Mouse (Mus musculus): ENCODE measurements around the gene Scd3.

Gene Scd3

DNA sequence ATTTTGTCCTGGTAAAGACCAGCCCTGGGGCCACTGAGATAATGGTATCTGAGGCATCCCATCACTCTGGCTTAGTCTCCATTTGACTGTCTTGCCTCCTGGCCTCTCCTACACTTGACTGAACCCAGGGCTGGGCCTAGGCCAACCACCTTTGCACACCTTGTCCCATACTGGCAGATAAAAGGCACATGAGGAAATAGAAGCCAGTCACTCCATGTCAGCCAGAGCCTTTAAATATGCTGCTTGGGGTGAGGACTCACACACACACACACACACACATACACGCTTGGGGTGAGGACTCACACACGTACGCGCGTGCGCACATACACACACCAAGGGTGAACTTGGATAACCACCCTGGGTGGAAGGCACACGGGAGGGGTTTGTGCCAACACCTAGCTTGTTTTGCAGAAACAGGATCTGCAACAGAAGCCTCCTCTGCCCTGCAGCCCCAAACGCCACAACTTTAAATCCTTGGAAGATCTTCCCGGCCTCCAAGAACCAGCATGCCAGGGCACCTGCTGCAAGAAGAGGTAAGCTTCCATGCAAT lies at the start of gene Scd3:
Gene Scd3, plus strand, starts transcription at position 255 of the 550 bp plus-strand sequence.
- DNase-seq (ENCODE audit: low spot score in 2 of 2) = no peak

- no peak for DNase-seq (ENCODE audit: low spot score in 2 of 2)
Observed at GRCm38 (mm10) chr19:44153781-44154180, 49.3 kb upstream of the Scd3 start.

GRCm38 (mm10) chr19:44157005-44157404 lies 46.1 kb upstream of the Scd3 start:
- no peak for DNase-seq (ENCODE audit: low spot score in 2 of 2)

- DNase-seq (ENCODE audit: low spot score in 2 of 2) = no peak
Observed at GRCm38 (mm10) chr19:44159386-44159785, 43.7 kb upstream of the Scd3 start.

- no peak for DNase-seq (ENCODE audit: low spot score in 2 of 2)
Observed at GRCm38 (mm10) chr19:44161515-44161914, 41.6 kb upstream of the Scd3 start.

DNA sequence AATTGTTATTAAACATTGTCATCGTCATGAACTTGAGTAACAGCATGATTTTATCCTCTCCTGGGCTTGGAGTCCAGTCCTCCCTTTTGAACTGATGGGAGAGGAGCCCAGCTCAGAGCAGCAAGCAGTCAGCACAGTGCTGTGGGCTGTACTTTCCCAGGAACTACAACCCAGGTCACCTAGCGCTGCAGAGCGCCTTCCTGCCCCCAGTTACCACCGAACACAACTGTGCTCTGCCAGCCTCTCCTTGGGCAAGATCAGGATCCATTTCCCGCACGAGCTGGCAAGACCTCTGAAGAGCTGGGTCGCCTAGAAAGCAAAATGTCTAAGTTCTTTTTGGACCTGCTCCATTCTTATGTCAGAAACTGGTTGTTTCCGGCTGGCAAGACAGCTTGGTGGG lies 28.2 kb upstream of the Scd3 start:
- DNase-seq (ENCODE audit: low spot score in 2 of 2) = no peak

DNA sequence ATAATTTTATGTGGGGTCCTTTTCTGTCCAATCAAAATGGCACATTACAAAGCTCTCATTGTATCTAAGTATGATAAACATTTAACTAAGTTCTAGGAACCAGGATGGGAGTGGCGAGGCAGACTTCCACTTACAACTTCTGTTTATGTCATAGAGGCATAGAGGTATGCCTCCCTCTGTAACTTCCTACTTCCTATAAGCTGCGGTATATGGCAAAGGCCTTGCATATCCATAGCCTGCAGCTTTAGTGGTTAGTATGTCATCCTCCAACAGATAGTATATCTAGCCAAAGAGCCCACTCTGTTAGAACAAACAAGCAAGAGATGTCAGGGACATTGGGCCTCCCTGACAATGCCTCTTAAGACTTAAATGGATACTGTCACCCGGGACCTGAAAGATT lies 26.3 kb upstream of the Scd3 start:
- DNase-seq (ENCODE audit: low spot score in 2 of 2) = no peak

- no peak for DNase-seq (ENCODE audit: low spot score in 2 of 2)
Observed at GRCm38 (mm10) chr19:44180502-44180901, 22.6 kb upstream of the Scd3 start.

GRCm38 (mm10) chr19:44183968-44184367 lies 19.1 kb upstream of the Scd3 start:
- no peak for DNase-seq (ENCODE audit: low spot score in 2 of 2)

GRCm38 (mm10) chr19:44189056-44189455 lies 14.0 kb upstream of the Scd3 start:
- no peak for DNase-seq (ENCODE audit: low spot score in 2 of 2)

- DNase-seq (ENCODE audit: low spot score in 2 of 2) = no peak
Observed at GRCm38 (mm10) chr19:44192342-44192741, 10.7 kb upstream of the Scd3 start, which contains the start of gene Pkd2l1. TSS of gene Pkd2l1 (minus strand) at chr19:44192442.

DNA sequence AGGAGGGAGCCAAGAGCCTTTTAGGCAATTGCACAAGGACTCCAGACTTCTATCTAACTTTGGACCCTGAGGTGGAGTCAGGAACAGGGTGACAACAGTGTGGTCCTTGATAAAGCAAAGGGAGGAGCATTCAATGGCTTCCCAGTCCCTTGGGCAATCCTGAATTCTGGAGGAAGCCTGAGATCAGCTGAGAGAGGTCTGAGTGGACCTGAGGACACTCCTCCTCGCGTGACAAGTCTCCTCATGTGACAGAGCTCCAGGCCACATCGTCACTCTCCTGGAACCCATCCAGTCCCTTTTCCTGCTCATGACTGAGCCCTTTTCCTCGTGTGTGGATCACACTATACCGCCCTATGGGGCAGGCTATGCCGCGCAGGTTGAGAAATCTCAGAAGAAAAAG lies 9.2 kb upstream of the Scd3 start:
- DNase-seq (ENCODE audit: low spot score in 2 of 2) = no peak

- peak; percentile 34 to 38 for DNase-seq (ENCODE audit: low spot score in 2 of 2)
Observed at GRCm38 (mm10) chr19:44195138-44195537, 7.9 kb upstream of the Scd3 start.

GRCm38 (mm10) chr19:44197053-44197852 lies 5.8 kb upstream of the Scd3 start:
- DNase-seq (ENCODE audit: low spot score in 2 of 2) = no peak

DNA sequence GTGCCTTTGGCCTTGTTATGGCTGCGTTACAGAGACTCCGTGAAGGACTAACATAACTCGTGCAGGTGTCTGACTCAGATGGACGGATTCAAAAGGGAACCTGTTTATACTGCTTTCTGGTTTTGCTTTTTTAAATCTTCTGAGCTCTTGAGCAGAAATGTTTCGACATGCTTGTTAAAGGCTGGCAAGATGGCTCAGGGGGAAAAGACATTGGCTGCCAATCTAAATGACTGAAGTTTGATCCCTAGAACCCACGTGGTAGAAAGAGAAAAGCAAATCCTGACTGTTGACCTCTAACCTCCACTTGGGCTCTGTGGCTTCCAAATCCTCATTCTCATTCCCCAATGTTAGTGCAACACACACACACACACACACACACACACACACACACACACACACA lies 4.6 kb upstream of the Scd3 start:
- DNase-seq (ENCODE audit: low spot score in 2 of 2) = no peak

DNA sequence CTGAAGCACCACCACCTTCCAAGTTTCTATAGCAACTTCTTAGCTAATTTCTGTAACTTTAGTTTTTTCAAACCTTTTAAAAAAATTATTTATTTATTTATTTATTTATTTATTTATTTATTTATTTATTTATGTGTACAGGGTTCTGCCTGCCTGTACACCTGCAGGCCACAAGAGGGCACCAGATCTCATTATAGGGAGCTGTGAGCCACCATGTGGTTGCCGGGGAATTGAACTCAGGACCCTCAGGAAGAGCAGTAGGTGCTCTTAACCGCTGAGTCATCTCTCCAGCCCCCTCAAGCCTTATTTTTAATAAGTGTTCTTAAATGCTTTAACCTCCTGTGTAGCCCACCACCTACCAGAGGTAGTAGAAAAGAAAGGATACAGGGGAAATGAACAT lies 4.1 kb upstream of the Scd3 start:
- DNase-seq (ENCODE audit: low spot score in 2 of 2) = peak in 1 of 2 experiments; percentile 8

DNA sequence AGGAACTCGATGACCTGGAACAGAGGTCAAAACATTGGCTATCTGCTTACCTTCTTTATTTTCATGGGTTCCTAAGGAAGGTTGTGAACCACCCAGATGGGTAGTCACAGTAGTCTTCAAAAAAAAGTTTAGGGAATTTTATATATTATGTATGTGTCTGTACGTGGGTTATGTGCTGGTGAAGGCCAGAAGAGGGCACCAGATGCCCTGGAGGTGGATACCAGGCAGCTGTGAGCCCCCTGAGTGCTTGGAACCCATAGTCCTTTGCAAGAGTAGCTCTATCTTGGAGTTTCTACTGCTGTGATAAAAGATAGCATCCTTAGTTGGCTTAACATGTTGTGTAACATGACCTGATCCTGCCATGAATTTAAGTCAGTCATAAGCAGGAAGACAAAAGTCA lies 4.0 kb downstream of the Scd3 start:
- peak in 1 of 2 experiments; percentile 12 for DNase-seq (ENCODE audit: low spot score in 2 of 2)

DNA sequence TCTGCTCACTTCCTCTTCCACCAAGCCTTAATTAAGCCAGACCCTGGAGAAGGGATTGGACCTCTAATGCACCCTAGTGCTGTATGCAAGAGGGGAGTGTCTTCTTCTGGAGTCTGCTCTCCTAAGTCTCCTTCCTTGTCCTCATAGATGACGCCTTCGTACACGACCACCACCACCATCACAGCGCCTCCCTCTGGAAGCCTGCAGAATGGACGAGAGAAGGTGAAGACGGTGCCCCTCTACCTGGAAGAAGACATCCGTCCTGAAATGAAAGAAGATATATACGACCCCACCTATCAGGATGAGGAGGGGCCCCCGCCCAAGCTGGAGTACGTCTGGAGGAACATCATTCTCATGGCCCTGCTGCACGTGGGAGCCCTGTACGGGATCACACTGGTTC lies 12.2 kb downstream of the Scd3 start:
- DNase-seq (ENCODE audit: low spot score in 2 of 2) = no peak

DNA sequence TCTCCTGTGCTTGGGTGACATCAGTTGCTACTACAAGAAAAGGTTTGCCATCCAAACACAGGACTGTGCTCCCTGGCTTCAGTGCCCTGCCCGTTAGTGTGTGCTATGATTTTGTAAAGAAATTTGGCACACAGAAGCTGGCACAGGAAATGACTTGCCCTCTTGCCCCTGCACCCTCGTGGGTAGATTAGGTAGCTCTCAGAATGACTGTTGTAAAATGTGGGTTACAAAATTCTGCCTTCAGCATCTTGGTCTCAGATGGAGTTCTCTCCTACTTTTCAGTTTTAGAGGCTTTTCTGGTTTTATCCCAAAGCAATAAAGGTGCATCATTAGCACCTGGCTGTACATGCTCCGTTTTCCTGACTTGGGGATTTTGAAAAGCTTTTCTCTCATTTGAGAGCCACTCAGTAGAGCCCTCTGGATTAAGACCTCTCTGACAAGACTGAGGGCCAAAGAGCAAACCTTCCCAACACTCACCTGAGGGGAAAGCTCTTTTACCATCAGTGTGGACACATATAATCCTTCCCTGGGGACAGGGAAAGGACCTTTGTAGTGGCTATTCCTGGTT lies 15.0 kb downstream of the Scd3 start:
- DNase-seq (ENCODE audit: low spot score in 2 of 2) = no peak

GRCm38 (mm10) chr19:44225728-44226127 lies 22.7 kb downstream of the Scd3 start:
- DNase-seq (ENCODE audit: low spot score in 2 of 2) = no peak

DNA sequence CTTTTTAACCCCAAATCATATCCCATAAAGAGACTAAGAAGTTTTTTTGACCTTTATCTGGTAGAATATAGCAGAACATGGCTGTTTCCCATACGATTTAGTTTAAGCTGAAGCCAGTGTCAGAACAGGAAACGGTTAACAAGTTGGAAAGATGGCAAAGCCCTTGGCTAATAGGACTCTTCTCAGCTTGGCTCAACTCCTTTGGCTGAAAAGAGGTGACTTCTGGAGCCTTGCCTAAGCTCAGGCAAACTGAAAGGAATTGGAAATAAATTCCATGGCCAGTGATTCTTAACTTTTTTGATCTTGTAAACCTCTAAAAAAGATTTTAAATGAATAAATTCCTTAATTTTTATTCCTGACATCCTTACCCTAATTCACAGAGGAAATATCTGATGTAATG lies 26.7 kb downstream of the Scd3 start:
- DNase-seq (ENCODE audit: low spot score in 2 of 2) = no peak

DNA sequence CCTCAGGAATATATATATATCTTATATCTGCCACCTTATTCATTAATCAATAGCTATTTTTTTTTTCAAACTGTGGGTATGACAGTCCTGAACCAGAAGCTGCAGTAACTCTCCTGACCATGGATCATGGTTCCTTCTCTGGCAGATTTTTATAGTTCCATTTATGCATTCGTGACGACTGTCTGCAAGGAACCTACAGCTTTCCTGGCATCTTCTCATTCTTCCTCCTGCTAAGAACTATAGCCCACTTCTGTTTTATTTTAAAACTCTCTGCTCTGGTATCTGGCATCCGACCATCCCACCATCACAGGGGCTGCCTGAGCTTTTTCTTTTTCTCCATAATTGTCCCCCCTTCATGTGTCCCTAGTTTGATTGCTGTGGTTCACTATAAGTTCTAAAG lies 27.1 kb downstream of the Scd3 start:
- no peak for DNase-seq (ENCODE audit: low spot score in 2 of 2)

GRCm38 (mm10) chr19:44231608-44232151 lies 28.6 kb downstream of the Scd3 start:
- no peak for DNase-seq (ENCODE audit: low spot score in 2 of 2)

Data from spleen, postnatal 36 days (tissue).